Mouse (Mus musculus) G1E (cell line): ENCODE results near the gene Olfr397.

Experiments used
- CTCF ChIP-seq: IDR thresholded peaks from 2 replicates; pipeline ENCODE4 v1.5.1; 2012; ENCODE audit warnings: low read depth, low read length, inconsistent platforms, mixed read lengths
- GATA1 ChIP-seq: IDR thresholded peaks from 2 replicates; pipeline ENCODE4 v1.6.1; 2012; ENCODE audit warnings: borderline replicate concordance, low read length, inconsistent platforms, mixed read lengths
- POLR2AphosphoS5 ChIP-seq: IDR thresholded peaks from 2 replicates; pipeline ENCODE4 v1.6.1; 2012; ENCODE audit warnings: low read depth, low read length, inconsistent platforms; ENCODE audit not compliant: insufficient replicate concordance
- TAL1 ChIP-seq: conservative IDR thresholded peaks from 2 replicates; pipeline ENCODE4 v1.6.1; 2012; ENCODE audit warnings: low read depth, low read length, inconsistent platforms, mixed read lengths

- TF ChIP-seq CTCF (no peak), TAL1 (no peak), GATA1 (no peak), POLR2AphosphoS5 (no peak)
Measured at GRCm38 (mm10) chr11:73993115-73993514, 32.5 kb downstream of the Olfr397 start.
